Mouse (Mus musculus) spleen, embryonic (tissue): ENCODE results near the gene Neurl3.

ENCODE experiments used
- CTCF ChIA-PET: fragments of 350-600 bp; sonication (Branson Sonifier 250); formaldehyde crosslinking; loops from one replicate; lab custom pipeline; 2022; lab: Charles Lee

The Neurl3 gene

GRCm38 (mm10) chr1:36299676-36300075 lies 25.2 kb upstream of the Neurl3 start:
- CTCF ChIA-PET, result interaction anchor here (0.6 kb wide), 2 partner anchors 16 to 154 kb away, joined by 3 to 4 read pairs; no protein-coding TSS in a partner anchor

DNA sequence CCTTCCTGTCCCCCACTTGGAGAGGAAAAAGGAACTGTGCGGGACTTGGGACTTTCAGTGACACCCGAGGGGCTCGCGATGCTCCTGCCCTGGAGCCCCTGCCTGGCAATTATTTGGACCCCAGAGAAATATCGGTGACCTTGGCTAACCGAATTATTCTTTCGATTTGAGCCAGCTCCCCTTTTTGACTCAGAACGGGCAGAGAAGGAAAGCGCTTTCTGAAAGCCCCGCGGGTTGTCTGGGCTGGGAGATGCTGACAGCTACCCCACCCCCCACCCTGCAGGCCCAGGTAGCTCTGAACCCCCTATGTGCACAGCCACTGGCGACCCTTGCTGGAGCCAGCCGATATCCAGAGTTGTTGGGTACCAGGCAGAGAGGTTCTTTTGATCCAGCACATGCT lies 24.6 kb upstream of the Neurl3 start:
- CTCF ChIA-PET, result interaction anchor here (0.6 kb wide), 2 partner anchors 17 to 155 kb away, joined by 3 to 4 read pairs; no protein-coding TSS in a partner anchor

DNA sequence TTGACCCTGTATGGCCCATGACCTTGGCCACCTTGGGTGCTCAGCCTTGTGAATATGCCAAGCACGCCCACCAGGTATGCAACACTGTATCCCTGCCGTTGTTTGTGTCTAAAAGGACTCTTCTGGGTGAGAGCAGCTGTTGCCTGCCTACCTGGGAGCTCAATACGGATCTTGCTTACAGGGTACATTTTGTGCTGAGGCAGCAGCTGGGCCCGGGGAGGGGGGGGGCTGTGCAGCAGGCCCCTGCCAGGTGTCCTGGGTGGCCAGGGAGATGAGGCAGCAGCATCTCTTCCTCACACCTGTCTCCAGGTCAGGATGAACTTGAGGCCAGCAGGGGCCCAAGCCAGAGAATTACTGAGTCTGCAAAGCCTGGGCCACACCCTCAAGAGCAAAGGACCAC lies 23.6 kb upstream of the Neurl3 start:
- CTCF ChIA-PET, result no interaction called here

- CTCF ChIA-PET, result interaction anchor here (0.7 to 2.2 kb wide), 2 partner anchors 10 to 210 kb away, joined by 3 to 7 read pairs; no protein-coding TSS in a partner anchor
Measured at GRCm38 (mm10) chr1:36296466-36297149, 22.1 kb upstream of the Neurl3 start.

- CTCF ChIA-PET, result no interaction called here
Measured at GRCm38 (mm10) chr1:36294402-36294801, 19.9 kb upstream of the Neurl3 start.

GRCm38 (mm10) chr1:36293470-36293869 lies 19.0 kb upstream of the Neurl3 start:
- CTCF ChIA-PET, result no interaction called here

DNA sequence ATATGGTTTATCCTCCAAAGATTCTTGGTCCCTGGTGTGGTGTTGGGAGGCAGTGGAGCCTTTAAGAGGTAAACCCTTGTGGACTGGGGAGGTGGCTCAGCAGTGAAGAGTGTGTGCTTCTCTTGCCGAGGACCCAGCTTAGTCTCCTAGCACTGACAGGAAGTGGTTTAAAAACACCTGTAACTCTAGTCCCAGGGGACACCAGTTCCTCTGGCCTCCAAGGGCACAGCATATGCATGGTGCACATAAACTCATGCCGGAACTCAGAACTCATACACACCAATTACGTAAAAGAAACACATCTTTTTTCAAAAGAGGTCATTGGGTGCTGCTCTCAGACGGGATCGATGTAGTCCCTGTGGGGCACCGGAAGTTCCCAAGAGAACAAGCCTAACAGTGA lies 7.4 kb upstream of the Neurl3 start:
- CTCF ChIA-PET, result interaction anchor here (1.4 kb wide), 1 partner anchor 21 kb away, joined by 4 read pairs; no protein-coding TSS in a partner anchor

- CTCF ChIA-PET, result interaction anchor here (0.7 to 1.4 kb wide), 3 partner anchors 20 to 102 kb away, joined by 3 to 4 read pairs (median 4); no protein-coding TSS in a partner anchor
Measured at GRCm38 (mm10) chr1:36280938-36281337, 6.5 kb upstream of the Neurl3 start.

DNA sequence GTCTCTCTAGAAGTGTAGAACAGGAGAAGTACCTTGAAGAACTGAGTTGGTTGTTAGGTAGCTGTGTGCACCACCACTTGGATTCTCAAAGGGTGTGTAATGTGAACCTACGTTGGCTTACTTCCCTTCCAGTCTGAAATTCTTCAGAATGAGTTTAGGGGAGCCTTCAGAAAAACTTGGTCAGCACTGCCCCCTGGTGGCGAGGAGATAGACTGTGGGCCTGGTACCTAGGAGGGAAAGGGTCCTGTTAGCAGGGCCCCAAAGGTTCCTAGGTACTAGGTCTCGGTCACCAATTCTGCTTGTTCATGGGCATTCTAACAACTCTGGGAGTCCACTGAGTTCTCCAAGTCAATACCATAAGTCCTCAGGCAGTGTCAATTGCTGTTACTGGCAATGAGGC lies 4.7 kb upstream of the Neurl3 start:
- CTCF ChIA-PET, result interaction anchor here (0.6 kb wide), 2 partner anchors 14 to 590 kb away, joined by 3 to 22 read pairs; no protein-coding TSS in a partner anchor

GRCm38 (mm10) chr1:36277267-36278060 lies 3.0 kb upstream of the Neurl3 start:
- CTCF ChIA-PET, result interaction anchor here (0.5 to 0.9 kb wide), 4 partner anchors 13 to 552 kb away, joined by 3 to 9 read pairs (median 6); no protein-coding TSS in a partner anchor

GRCm38 (mm10) chr1:36275635-36276389 lies 1.3 kb upstream of the Neurl3 start:
- CTCF ChIA-PET, result no interaction called here

DNA sequence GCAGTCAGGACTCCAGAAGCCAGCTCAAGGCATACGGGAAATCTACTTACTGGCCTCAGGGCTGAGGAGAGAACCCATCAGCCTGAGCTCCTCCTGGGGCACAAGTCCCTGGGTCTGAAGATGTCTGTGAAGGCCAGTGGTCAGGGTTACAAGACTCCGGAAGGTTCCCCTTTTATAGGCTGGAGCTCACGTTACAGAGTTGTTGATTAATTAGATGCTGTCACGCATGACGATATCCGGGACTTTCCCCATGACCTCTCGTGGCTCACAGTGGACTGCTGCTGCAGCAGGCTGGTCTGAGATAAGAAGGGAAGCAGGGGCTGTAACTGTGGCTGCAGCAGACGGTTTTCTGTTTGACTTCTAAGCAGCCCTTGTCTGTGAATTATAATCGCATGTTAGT lies 1.2 kb downstream of the Neurl3 start:
- CTCF ChIA-PET, result interaction anchor here (0.8 to 1.4 kb wide), 2 partner anchors 10 to 19 kb away, joined by 3 read pairs; no protein-coding TSS in a partner anchor

DNA sequence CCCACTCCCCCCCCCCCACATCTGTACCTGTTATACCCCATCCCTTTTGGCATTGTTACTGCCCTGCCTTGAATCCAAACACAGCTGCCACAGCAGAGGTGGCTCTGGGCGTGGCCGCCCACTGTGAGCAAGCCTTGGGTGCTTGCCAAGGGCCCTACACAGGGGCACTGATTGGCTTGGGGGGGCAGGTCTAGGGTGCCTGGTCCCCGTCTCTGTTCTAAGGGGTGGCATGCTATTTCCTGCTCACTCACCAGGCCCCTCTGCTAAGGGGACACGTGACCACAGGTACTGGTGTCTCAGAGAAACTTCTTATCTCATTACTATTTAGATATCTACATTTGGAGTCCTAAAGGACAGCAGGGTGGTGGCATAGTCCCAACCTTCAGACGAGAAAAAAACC lies 1.9 kb downstream of the Neurl3 start:
- CTCF ChIA-PET, result interaction anchor here (0.7 to 1.4 kb wide), 3 partner anchors 9 to 126 kb away, joined by 3 to 9 read pairs (median 3); no protein-coding TSS in a partner anchor

DNA sequence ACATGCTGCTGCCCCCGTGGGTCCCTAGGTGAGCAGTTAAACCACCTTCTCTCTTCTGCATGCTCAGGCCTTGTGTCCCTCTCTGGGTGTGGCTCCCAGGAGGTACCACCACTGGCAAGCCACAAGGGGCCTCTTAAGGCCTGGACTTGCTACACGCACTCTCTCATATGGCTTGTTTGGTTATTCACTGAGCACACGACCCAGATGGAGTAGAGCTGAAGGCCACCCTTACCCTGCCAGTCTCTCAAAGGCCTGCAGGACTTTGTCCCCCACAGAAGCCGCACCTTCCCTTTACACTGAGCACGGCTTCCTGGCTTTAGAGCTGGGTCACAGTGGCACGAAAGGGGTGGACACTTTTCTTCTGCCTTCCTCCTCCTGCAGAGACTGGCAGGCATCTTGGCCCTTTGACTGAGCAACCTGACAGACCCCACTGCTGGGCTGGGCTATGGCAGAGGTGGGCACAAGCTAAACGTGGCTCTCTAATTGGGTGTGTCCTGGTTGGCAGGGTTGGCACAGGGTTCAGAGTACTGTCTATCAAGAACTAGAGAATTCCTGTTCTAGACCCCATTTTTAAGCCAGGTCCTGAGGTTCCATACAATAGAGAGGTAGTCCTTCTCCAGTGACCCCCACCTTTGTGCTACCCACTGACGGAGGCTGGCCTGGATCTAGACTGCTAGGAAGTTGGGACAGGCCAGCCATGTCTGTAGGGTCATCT lies 2.8 kb downstream of the Neurl3 start:
- CTCF ChIA-PET, result interaction anchor here (0.7 kb wide), 1 partner anchor 125 kb away, joined by 9 read pairs; no protein-coding TSS in a partner anchor

- CTCF ChIA-PET, result no interaction called here
Measured at GRCm38 (mm10) chr1:36270666-36271065, 3.8 kb downstream of the Neurl3 start.

- CTCF ChIA-PET, result no interaction called here
Measured at GRCm38 (mm10) chr1:36269121-36269795, 5.2 kb downstream of the Neurl3 start.

DNA sequence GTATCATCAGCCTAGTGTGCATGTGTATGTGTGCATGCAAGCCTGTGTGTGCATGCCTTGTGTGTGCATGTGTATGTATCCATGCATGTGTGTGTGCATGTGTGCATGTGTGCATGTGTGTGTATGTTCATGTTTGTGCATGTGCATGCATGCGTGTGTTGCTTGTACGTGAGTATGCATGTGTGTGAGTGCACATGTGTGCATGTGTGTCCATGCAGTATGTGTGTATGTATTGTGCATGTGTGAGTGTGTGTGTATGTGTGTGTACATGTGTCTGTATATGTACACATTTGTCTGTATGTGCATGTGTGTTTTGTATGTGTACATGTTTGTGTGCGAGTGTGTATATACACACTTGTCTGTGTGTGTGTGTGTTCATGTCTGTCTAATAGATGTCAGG lies 6.9 kb downstream of the Neurl3 start:
- CTCF ChIA-PET, result no interaction called here

GRCm38 (mm10) chr1:36266293-36266692 lies 8.2 kb downstream of the Neurl3 start:
- CTCF ChIA-PET, result interaction anchor here (0.5 kb wide), 1 partner anchor 701 kb away, joined by 4 read pairs; no protein-coding TSS in a partner anchor

- CTCF ChIA-PET, result interaction anchor here (0.6 to 1.3 kb wide), 3 partner anchors 9 to 31 kb away, joined by 3 to 5 read pairs (median 3); partner anchors contain the start of gene Neurl3
Measured at GRCm38 (mm10) chr1:36263833-36264488, 10.5 kb downstream of the Neurl3 start.
